Mouse (Mus musculus) liver, adult 2 months (tissue): ENCODE data around the gene Dnmt3a.

Source experiments
- CTCF ChIP-seq: fragments of 200-500 bp; IDR thresholded peaks from 2 replicates; pipeline ENCODE4 v1.5.1; 2011; ENCODE audit warnings: low read depth, low read length, control low read depth
- POLR2A ChIP-seq: fragments of 200-500 bp; IDR thresholded peaks from 2 replicates; pipeline ENCODE4 v1.6.1; 2011; ENCODE audit warnings: low read length, control low read depth; ENCODE audit not compliant: insufficient read depth; ENCODE audit errors: extremely low read depth

DNA sequence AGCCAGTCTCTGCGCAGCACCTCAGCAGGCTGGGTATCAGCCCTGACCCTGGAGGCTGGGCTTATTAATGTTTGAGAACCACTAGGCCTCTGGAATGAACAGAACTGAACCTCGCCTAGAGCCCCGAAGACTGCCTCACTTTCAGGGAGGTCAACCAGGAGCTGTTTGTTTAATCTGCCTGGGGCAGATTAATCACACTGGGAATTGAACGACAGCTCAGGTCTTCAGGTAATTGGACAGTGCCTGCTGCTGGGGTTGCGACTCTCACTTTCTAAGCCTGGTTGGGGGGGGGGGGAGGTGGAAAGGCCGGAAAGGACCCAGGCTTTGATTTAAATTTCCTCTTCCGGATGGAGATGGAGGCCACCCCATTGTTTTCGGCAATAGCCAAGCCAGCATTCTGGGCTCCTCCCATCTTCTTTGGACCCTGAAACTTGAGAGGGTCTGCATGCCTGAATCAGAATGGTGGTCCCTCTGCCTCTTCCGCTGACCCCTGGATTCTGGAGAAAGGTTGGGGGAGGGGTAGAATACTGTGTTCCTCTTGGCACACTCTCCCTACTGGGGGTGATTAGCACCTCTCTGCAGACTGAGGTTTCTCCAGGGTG is 79.2 kb downstream of the Dnmt3a start:
- TF ChIP-seq CTCF, result no peak
- no peak for TF ChIP-seq POLR2A
